Mouse (Mus musculus) megakaryocyte, embryonic 14.5 days (primary cell): Measurements from ENCODE around the gene Gm38655. TPM values are rescaled to one million over a fixed set of nuclear protein-coding genes. Genes with fewer than 3 reads are reported as not detected.
A peak's percentile ranks its signal among the peaks of the same experiment; 100 is the strongest.

Source experiments
- H3K27me3 ChIP-seq: replicated peaks from 2 replicates; pipeline ENCODE3; 2012; ENCODE audit warnings: inconsistent platforms
- H3K36me3 ChIP-seq: replicated peaks from 2 replicates; pipeline ENCODE3; 2012; ENCODE audit warnings: low read length, inconsistent platforms, mixed read lengths
- H3K4me1 ChIP-seq: 2 replicates; pipeline ENCODE4 v1.6.1; 2012; ENCODE audit warnings: inconsistent platforms
- H3K4me3 ChIP-seq: replicated peaks from 2 replicates; pipeline ENCODE3; 2012; ENCODE audit warnings: moderate library complexity, mild to moderate bottlenecking, inconsistent platforms
- H3K9me3 ChIP-seq: 2 replicates; pipeline ENCODE4 v1.6.1; 2012; ENCODE audit warnings: inconsistent platforms
- FLI1 ChIP-seq: IDR thresholded peaks from 2 replicates; pipeline ENCODE4 v1.6.1; 2012; ENCODE audit warnings: low read length, inconsistent platforms, mixed read lengths
- GATA1 ChIP-seq: IDR thresholded peaks from 3 replicates; pipeline ENCODE4 v1.6.1; 2012; ENCODE audit warnings: mixed read lengths, low read length, inconsistent platforms, borderline replicate concordance
- polyA plus RNA-seq: library from polyadenylated mRNA; stranded (reverse); fragments of >175 nt; gene quantifications from 2 replicates; pipeline ENCODE4 v1.2.3, GENCODE M21; 2012; ENCODE audit warnings: low replicate concordance; ENCODE audit not compliant: insufficient read depth

Gene Gm38655
- polyA plus RNA-seq, 1 experiment = not detected

DNA sequence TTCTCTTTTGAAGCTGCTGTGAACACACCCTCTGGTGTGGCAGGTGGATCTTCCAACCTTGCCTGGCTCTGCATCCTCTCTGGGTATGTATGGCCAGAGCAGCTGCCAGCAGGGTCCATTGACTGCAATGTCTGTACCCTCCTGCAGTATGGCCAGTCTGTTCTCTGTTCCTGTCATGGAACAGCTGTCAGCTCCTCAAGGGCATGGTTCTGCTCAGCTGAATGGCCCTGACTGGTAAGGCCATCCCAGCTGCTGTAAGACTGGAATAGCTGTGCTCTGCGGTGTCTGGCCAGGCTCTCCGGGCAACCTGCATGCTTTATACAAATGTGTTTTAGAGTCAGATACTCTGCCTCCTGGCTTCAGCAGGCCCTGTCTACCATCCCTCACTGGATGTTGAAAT is 5.6 kb downstream of the Gm38655 start:
- Histone ChIP-seq H3K9me3 (no peaks in the 10 kb centered on the region), H3K36me3 (no peaks in the 10 kb centered on the region), H3K27me3 (peaks cover 79% of the 10 kb centered on the region), H3K4me3 (no peak overlapping the region), H3K4me1 (peaks cover 4% of the 10 kb centered on the region; the same call in 1 of the 2 replicates)
- TF ChIP-seq GATA1 (no peak), FLI1 (no peak)

DNA sequence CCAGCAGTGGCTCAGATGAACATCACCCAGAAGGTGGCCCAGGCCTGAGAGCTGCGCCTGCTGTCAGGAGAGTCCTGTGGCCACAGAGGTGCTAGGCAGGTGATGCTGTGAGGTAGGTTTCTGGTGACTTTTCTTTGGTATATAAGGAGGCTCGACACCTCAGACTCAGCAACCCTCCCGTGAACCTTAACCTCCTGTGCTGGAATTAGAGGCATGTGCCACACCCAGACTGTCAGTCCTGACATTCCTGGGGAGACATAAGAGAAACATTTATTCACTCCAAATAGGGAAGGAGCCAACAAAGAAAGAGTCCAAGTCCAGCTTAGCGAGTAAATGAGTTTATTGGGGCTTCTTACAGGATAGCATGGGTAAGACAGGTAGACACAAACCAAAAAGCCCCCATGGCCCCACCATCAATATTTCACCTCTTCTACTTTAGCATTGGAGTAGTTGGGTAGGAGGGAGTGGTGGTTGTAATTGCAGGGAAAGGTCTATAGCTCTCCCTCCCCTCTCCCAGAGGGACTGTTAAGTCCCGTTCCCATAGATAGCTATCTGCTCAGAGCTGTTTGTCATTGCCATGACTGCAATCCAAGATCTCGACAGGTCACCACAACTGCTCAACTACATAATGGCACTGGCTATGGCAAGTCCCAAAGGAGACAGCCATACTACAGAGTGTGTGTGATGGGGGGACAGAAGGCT is 9.2 kb downstream of the Gm38655 start:
- peaks cover 57% of the 10 kb centered on the region for H3K27me3 ChIP-seq
- H3K4me3 ChIP-seq = no peak overlapping the region
- TF ChIP-seq GATA1 = no peak
- TF ChIP-seq FLI1 = no peak
- no peaks in the 10 kb centered on the region; the same call in 1 of the 2 replicates for H3K4me1 ChIP-seq
- no peaks in the 10 kb centered on the region for H3K9me3 ChIP-seq
- H3K36me3 ChIP-seq = peaks cover 23% of the 10 kb centered on the region

DNA sequence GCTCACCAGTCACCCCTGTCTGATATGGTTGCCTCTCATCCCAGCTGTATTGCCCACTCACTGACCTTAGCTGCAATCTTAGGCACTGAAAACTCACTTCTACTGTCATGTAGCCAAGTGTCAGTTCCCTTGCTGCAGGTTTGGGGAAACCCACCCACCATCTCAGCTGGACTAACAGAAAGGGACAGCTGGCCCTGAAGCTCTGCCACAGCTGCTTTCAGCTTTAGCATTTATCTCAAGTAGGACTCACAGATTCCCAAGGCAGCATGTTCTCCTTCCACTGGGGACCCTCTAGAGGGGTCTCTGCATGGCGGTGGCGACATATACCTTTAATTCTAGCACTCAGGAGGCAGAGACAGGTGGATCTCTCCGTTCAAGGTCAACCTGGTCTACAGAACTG is 10.5 kb downstream of the Gm38655 start:
- H3K27me3 ChIP-seq = peaks cover 49% of the 10 kb centered on the region
- H3K4me3 ChIP-seq = no peak overlapping the region
- TF ChIP-seq GATA1 = no peak
- TF ChIP-seq FLI1 = no peak
- H3K36me3 ChIP-seq = peaks cover 36% of the 10 kb centered on the region
- H3K9me3 ChIP-seq = no peaks in the 10 kb centered on the region
- H3K4me1 ChIP-seq = no peaks in the 10 kb centered on the region; the same call in 1 of the 2 replicates

DNA sequence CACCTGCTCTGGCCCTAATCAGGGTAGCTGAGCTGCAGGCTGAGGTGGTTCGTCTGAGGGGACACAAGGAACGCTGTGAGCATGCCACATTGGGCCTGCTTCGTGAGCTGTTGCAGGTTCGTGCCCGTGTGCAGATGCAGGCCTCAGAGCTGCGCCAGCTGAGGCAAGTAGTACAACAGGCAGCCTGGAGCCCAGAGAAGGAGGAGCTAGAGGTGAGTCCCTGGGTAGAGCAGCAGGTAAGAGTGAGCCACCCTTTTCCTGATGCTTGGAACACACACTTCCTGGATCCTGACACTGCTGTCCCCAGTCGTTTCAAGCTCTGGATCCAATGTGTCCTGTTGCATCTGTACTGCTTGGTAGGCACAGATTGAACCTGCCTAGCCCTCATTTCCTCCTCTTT is 11.9 kb downstream of the Gm38655 start:
- Histone ChIP-seq H3K4me3 (peak overlapping the region; percentile 57), H3K9me3 (no peaks in the 10 kb centered on the region), H3K36me3 (peaks cover 46% of the 10 kb centered on the region), H3K4me1 (no peaks in the 10 kb centered on the region; the same call in 1 of the 2 replicates), H3K27me3 (peaks cover 38% of the 10 kb centered on the region)
- no peak for TF ChIP-seq FLI1
- no peak for TF ChIP-seq GATA1

DNA sequence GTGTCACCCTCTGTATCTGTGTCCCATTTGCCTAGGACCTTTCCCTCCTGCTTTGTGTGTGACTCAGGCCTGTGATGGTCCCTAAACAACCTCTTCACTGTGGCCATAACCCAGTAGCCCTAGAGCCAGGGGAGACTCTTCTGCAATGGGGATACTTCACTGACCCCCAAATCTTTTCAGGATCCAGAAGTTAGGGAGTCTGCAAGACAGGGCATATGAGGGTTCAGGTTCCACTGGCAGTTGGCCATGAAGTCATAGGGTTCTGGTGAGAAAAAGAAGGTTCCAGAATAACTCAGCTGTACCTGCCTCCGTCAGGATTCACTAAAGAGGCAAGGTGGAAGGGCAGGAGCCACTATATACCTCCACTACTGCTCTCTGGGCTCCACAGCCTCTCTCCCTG is 13.1 kb downstream of the Gm38655 start, which contains the start of gene Ccdc154:
Gene Ccdc154, plus strand, starts transcription at position 301 of the 400 bp plus-strand sequence.
- Histone ChIP-seq H3K27me3 (peaks cover 26% of the 10 kb centered on the region), H3K9me3 (no peaks in the 10 kb centered on the region), H3K4me3 (peak within 1 kb of the TSS; percentile 57), H3K4me1 (no peaks in the 10 kb centered on the region), H3K36me3 (peaks cover 56% of the 10 kb centered on the region)
- TF ChIP-seq FLI1 (no peak), GATA1 (no peak)

DNA sequence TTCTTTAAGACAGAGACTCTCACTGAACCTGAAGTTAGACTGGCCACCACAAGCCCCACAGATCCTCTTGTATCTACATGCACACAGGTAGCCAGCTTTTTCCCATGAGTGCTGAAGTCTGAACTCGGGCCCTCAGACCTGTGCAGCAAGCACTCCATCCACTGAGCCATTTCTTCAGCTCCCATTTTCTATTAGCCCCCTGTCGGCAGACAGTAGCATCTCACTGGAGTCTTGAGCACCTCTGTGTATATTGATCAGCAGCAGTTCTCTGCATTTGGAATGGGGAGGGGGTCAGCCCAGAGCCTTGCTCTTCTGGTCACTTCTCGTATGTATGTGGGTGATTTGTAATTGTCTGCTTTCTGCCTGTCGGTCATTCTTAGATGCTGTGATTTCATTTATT is 35.3 kb downstream of the Gm38655 start:
- no peak overlapping the region for H3K4me3 ChIP-seq
- H3K27me3 ChIP-seq = no peaks in the 10 kb centered on the region
- H3K36me3 ChIP-seq = peaks cover 65% of the 10 kb centered on the region
- H3K9me3 ChIP-seq = no peaks in the 10 kb centered on the region
- H3K4me1 ChIP-seq = peaks cover 60% of the 10 kb centered on the region
- TF ChIP-seq GATA1 (no peak), FLI1 (no peak)

DNA sequence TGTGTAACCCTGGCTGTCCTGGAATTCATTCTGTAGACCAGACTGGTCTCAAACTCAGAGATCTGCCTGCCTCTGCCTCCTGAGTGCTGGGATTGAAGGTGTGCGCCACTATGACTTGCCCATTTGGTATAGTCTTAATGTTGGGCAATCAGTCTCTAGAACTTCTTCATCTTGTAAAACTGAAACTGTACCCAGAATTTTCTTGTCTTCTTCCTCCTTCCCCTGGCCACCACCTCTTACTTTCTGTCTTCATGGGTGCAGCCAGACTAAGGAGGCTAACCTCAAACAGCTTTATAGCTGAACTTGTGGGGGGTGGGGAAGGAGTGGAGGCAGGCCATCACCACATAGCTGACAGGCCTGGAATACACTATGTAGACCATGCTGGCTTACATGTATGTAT is 36.5 kb downstream of the Gm38655 start:
- H3K27me3 ChIP-seq = no peaks in the 10 kb centered on the region

DNA sequence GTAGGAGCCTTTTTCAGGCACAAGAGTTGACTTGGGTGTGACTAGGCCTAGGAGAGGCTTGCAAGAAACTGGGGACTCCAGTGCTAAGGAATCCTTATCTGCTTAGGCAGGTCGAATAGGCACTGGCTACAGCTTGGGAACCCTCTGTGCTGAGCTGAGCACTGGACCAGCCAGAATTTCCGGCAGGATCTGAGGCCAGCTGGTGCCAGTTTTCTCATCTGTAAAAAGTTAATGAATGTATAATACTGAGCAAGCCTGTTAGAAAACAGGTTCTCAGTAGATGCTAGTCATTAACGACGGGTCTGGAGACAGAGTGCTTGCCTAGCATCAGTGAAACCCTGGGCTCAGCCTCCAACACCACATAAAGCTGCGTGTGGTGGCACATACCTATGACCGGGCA is 39.6 kb downstream of the Gm38655 start:
- peaks cover 33% of the 10 kb centered on the region for H3K36me3 ChIP-seq
- no peaks in the 10 kb centered on the region for H3K9me3 ChIP-seq
- TF ChIP-seq FLI1 (no peak), GATA1 (no peak)
- H3K27me3 ChIP-seq = no peaks in the 10 kb centered on the region
- peak overlapping the region; percentile 38 for H3K4me3 ChIP-seq
- peaks cover 48% of the 10 kb centered on the region for H3K4me1 ChIP-seq

More for the DNA sequence above, 36.5 kb downstream of the Gm38655 start:
- Histone ChIP-seq H3K9me3 (no peaks in the 10 kb centered on the region), H3K4me3 (no peak overlapping the region), H3K36me3 (peaks cover 54% of the 10 kb centered on the region), H3K4me1 (peaks cover 64% of the 10 kb centered on the region)
- TF ChIP-seq FLI1 = no peak
- no peak for TF ChIP-seq GATA1

DNA sequence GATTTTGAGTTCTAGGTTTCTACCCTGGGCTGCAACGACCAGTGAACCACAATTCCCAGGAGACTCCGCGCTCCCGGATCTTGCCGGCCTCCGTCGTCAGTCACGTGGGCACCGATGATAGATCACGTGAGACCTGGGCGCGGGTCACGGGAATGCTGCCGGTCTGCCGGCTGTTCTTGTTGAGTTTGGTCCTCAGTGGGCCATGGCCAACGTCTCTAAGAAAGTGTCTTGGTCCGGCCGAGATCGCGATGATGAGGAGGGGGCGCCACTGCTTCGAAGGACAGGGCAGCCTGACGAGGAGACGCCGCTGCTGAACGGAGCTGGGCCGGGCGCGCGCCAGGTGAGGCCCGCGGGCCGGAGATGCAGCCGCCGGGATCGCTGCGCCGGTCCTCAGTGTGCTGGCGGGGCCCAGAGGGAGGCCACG is 42.0 kb downstream of the Gm38655 start, which contains the start of gene Clcn7:
Gene Clcn7, plus strand, starts transcription at position 117 of the 424 bp plus-strand sequence.
- H3K27me3 ChIP-seq = peaks cover 2% of the 10 kb centered on the region
- H3K4me3 ChIP-seq = peak within 1 kb of the TSS; percentile 96
- H3K36me3 ChIP-seq = peaks cover 20% of the 10 kb centered on the region
- TF ChIP-seq FLI1 = no peak
- TF ChIP-seq GATA1 = no peak
- H3K4me1 ChIP-seq = peaks cover 40% of the 10 kb centered on the region
- H3K9me3 ChIP-seq = no peaks in the 10 kb centered on the region

DNA sequence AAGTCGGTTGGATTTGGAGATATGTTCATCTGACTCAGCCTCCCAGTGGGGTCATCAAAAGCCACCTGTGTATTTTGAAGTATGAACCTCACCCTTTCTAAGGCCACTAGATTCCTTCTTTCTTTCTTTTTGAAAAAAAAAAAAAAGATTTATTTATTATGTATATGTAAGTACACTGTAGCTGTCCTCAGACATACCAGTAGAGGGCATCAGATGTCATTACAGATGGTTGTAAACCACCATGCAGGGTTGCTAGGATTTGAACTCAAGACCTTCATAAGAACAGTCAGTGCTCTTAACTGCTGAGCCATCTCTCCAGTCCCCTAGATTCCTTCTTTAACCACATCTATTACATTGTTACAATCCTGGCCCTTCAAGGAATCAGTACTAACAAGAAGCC is 45.2 kb downstream of the Gm38655 start:
- H3K27me3 ChIP-seq = peaks cover 2% of the 10 kb centered on the region
- peaks cover 23% of the 10 kb centered on the region for H3K4me1 ChIP-seq
- no peak for TF ChIP-seq FLI1
- no peak for TF ChIP-seq GATA1
- no peaks in the 10 kb centered on the region for H3K9me3 ChIP-seq
- H3K36me3 ChIP-seq = no peaks in the 10 kb centered on the region
- H3K4me3 ChIP-seq = no peak overlapping the region
